Mouse (Mus musculus) forebrain, embryonic 12.5 days (tissue): ENCODE data around the gene Mafg. TPM values are rescaled to one million over a fixed set of nuclear protein-coding genes. Genes with fewer than 3 reads are reported as not detected.

Source experiments
- ATAC-seq: fragments of 200-750 bp; cut with Nextera tagmentation; 2 replicates; pipeline ENCODE4 v1.8.0; 2017; ENCODE audit warnings: moderate TSS enrichment; ENCODE audit not compliant: low FRiP score
- H3K27ac ChIP-seq: fragments of 300-500 bp; sonication (generic); 2 replicates; pipeline ENCODE4 v1.5.1; 2016; ENCODE audit warnings: mild to moderate bottlenecking
- H3K27me3 ChIP-seq: fragments of 300-500 bp; sonication (generic); 2 replicates; pipeline ENCODE4 v1.6.1; 2016; ENCODE audit warnings: mild to moderate bottlenecking
- H3K36me3 ChIP-seq: fragments of 300-500 bp; sonication (generic); replicated peaks from 2 replicates; pipeline ENCODE4 v1.6.1; 2016; ENCODE audit warnings: mild to moderate bottlenecking
- H3K4me1 ChIP-seq: fragments of 300-500 bp; sonication (generic); 2 replicates; pipeline ENCODE4 v1.6.1; 2016
- H3K4me2 ChIP-seq: fragments of 300-500 bp; sonication (generic); 2 replicates; pipeline ENCODE4 v1.6.1; 2016; ENCODE audit warnings: mild to moderate bottlenecking, moderate library complexity
- H3K4me3 ChIP-seq: fragments of 300-500 bp; sonication (generic); replicated peaks from 2 replicates; pipeline ENCODE4 v1.5.1; 2016; ENCODE audit warnings: mild to moderate bottlenecking
- H3K9ac ChIP-seq: fragments of 300-500 bp; sonication (generic); 2 replicates; pipeline ENCODE4 v1.6.1; 2016; ENCODE audit warnings: mild to moderate bottlenecking
- H3K9me3 ChIP-seq: fragments of 300-500 bp; sonication (generic); 2 replicates; pipeline ENCODE4 v1.6.1; 2016
- WGBS: fragments of 180-500 bp; shearing (Covaris S2); methylation state at CpG from one replicate; pipeline ENCODE4 v1.1.7; 2016; 5-methylcytosine and 5-hydroxymethylcytosine counted together
- polyA plus RNA-seq: library from polyadenylated mRNA; unstranded; fragments of >200 nt; fragmentation: Nextera tagmentation; extraction: Ambion mirVana; gene quantifications from 2 replicates; pipeline ENCODE4 v1.2.1, GENCODE M21; 2016

Gene Mafg
- polyA plus RNA-seq, 1 experiment from 2014 or later: 32.9 TPM

- Histone ChIP-seq H3K4me2 (no peak overlapping the region), H3K4me3 (no peak overlapping the region), H3K9me3 (0 out of 2 replicates have a peak, but pooled peaks cover 2% of the 10 kb centered on the region), H3K27ac (no peak overlapping the region), H3K27me3 (no peaks in the 10 kb centered on the region), H3K36me3 (peaks cover 72% of the 10 kb centered on the region), H3K4me1 (peaks cover 18% of the 10 kb centered on the region), H3K9ac (no peak overlapping the region)
- ATAC-seq: no peak
- WGBS: 94% methylated on average over 6 of the region's 6 CpGs
These were observed 18.2 kb downstream of the Mafg start for GRCm38 (mm10) chr11:120615167-120615566.

- no peak for ATAC-seq
- Histone ChIP-seq H3K36me3 (peaks cover 71% of the 10 kb centered on the region), H3K27me3 (peaks cover 9% of the 10 kb centered on the region), H3K4me3 (no peak overlapping the region), H3K9ac (no peak overlapping the region), H3K4me1 (peaks cover 18% of the 10 kb centered on the region), H3K9me3 (0 out of 2 replicates have a peak, but pooled peaks cover 2% of the 10 kb centered on the region), H3K4me2 (no peak overlapping the region), H3K27ac (no peak overlapping the region)
- 87% methylated on average over 8 of the region's 8 CpGs for WGBS
These were observed 19.4 kb downstream of the Mafg start for GRCm38 (mm10) chr11:120613976-120614375.

- H3K9ac ChIP-seq: no peak overlapping the region; the same call in 1 of the 2 replicates
- 0 out of 2 replicates have a peak, but pooled peaks cover 2% of the 10 kb centered on the region for H3K9me3 ChIP-seq
- no peak overlapping the region for H3K4me3 ChIP-seq
- no peak overlapping the region for H3K4me2 ChIP-seq
- 86% methylated on average over 10 of the region's 10 CpGs for WGBS
- no peak overlapping the region for H3K27ac ChIP-seq
- H3K27me3 ChIP-seq: peaks cover 13% of the 10 kb centered on the region
- peaks cover 22% of the 10 kb centered on the region for H3K4me1 ChIP-seq
- no peak for ATAC-seq
- H3K36me3 ChIP-seq: peaks cover 67% of the 10 kb centered on the region
These were observed 19.9 kb downstream of the Mafg start for GRCm38 (mm10) chr11:120613481-120613972.

GRCm38 (mm10) chr11:120612763-120613162 lies 20.6 kb downstream of the Mafg start:
- 43% methylated on average over 6 of the region's 6 CpGs for WGBS
- no peak overlapping the region for H3K4me3 ChIP-seq
- H3K36me3 ChIP-seq: peaks cover 62% of the 10 kb centered on the region
- no peak overlapping the region for H3K4me2 ChIP-seq
- H3K27me3 ChIP-seq: peaks cover 18% of the 10 kb centered on the region
- H3K9me3 ChIP-seq: no peaks in the 10 kb centered on the region
- H3K27ac ChIP-seq: no peak overlapping the region
- ATAC-seq: peak; percentile 6; the same call in 1 of the 2 replicates
- H3K9ac ChIP-seq: no peak overlapping the region
- H3K4me1 ChIP-seq: peaks cover 21% of the 10 kb centered on the region

DNA sequence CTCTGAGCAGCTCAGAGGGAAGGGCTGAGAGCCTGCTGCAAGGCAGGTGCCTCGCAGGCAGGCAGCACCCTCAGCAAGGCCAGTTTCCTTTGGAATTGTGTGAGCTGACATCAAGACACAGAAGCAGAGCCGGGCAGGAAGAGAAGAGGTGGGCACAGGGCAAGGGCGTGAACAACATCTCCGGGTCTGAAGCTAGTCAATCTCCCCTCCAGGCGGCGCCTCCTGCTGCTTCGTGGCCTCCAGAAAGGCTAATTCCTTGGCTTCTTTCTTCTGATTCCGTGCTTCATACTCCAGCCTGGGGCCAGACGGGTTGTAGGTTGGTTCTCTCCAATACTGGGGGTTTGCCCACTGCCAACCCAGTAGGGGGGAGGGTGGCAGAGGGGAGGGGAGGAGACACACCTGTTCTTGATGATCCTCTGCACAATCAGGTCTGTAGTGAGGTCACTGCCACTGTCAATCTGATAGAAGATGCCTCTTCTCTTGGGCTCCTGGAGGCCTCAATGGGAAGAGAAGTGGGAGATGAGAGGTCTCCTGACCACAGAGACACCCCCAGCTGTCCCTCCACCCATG lies 22.8 kb downstream of the Mafg start:
- Histone ChIP-seq H3K27ac (no peak overlapping the region), H3K4me1 (peaks cover 9% of the 10 kb centered on the region), H3K4me2 (no peak overlapping the region), H3K9me3 (no peaks in the 10 kb centered on the region), H3K4me3 (no peak overlapping the region), H3K9ac (no peak overlapping the region), H3K36me3 (peaks cover 75% of the 10 kb centered on the region), H3K27me3 (peaks cover 23% of the 10 kb centered on the region)
- 81% methylated on average over 9 of the region's 9 CpGs for WGBS
- ATAC-seq: no peak

GRCm38 (mm10) chr11:120609250-120609649 lies 24.1 kb downstream of the Mafg start:
- Histone ChIP-seq H3K4me1 (peaks cover 9% of the 10 kb centered on the region), H3K27me3 (peaks cover 23% of the 10 kb centered on the region), H3K4me3 (no peak overlapping the region), H3K4me2 (no peak overlapping the region), H3K9me3 (no peaks in the 10 kb centered on the region), H3K27ac (no peak overlapping the region), H3K9ac (no peak overlapping the region), H3K36me3 (peaks cover 78% of the 10 kb centered on the region)
- no peak for ATAC-seq
- WGBS: 41% methylated on average over 8 of the region's 8 CpGs

- peak; percentile 21; the same call in 1 of the 2 replicates for ATAC-seq
- Histone ChIP-seq H3K4me2 (peak within 1 kb of the TSS; percentile 42), H3K27ac (no peak within 1 kb of the TSS), H3K9me3 (no peaks in the 10 kb centered on the region), H3K4me1 (peaks cover 9% of the 10 kb centered on the region), H3K36me3 (peaks cover 78% of the 10 kb centered on the region), H3K27me3 (peaks cover 23% of the 10 kb centered on the region), H3K4me3 (peak within 1 kb of the TSS; percentile 21), H3K9ac (peak within 1 kb of the TSS; percentile 50)
- WGBS: 6% methylated on average over 45 of the region's 45 CpGs
These were observed 25.0 kb downstream of the Mafg start, which contains the start of gene Npb for GRCm38 (mm10) chr11:120608241-120609034. Gene Npb (plus strand): TSS chr11:120608477.

DNA sequence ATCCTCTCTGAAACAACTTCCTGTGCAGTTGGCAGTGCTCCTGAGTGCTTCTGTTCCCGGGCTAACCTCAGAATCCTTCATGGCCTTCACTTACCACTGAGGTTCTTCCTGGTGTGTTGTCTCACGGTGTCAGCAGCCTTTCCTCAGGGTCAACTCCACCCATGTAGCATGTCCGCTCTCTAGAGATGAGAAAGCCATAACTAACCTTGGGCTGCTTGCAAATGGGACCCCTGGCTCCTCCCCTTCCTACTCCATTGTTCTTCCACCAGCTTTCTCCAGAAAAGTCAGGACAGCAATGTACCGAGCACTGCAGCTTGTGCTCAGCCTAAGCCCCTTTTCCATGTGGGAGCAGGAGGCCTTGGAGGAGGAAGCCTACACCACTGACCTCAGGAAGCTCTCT lies 26.6 kb downstream of the Mafg start:
- Histone ChIP-seq H3K27ac (no peak overlapping the region), H3K36me3 (peaks cover 78% of the 10 kb centered on the region)
- 81% methylated on average over 4 of the region's 4 CpGs for WGBS

DNA sequence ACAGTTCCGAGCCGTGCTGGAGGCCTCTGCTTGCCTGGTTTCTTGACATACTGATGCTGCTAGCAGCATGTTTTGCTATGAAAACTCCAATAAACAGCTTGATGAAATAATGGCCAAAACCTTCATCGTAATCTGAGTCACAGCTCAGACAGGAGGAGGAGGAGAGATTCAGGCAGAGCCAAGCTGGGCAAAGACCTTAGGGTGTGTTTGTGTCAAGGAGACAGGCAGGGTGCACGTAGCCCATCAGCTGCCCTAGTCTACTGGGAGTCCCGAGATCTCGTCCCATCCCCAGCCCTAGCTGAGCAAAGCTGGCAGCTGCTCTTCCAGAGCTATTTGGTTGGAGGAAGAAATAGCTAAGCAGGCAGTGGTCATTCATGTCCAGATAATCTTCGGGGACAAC lies 27.7 kb downstream of the Mafg start:
- Histone ChIP-seq H3K4me3 (no peak overlapping the region), H3K36me3 (peaks cover 72% of the 10 kb centered on the region), H3K4me2 (no peak overlapping the region), H3K27me3 (peaks cover 23% of the 10 kb centered on the region), H3K9me3 (no peaks in the 10 kb centered on the region), H3K4me1 (peaks cover 9% of the 10 kb centered on the region), H3K27ac (no peak overlapping the region), H3K9ac (no peak overlapping the region)
- 86% methylated on average over 7 of the region's 7 CpGs for WGBS
- ATAC-seq: no peak

More for the DNA sequence above, 26.6 kb downstream of the Mafg start:
- ATAC-seq: no peak
- no peaks in the 10 kb centered on the region for H3K9me3 ChIP-seq
- no peak overlapping the region for H3K9ac ChIP-seq
- peaks cover 23% of the 10 kb centered on the region for H3K27me3 ChIP-seq
- no peak overlapping the region for H3K4me3 ChIP-seq
- peaks cover 9% of the 10 kb centered on the region for H3K4me1 ChIP-seq
- no peak overlapping the region for H3K4me2 ChIP-seq

GRCm38 (mm10) chr11:120603545-120603944 lies 29.9 kb downstream of the Mafg start:
- Histone ChIP-seq H3K4me3 (no peak overlapping the region), H3K27ac (no peak overlapping the region), H3K9ac (no peak overlapping the region), H3K9me3 (no peaks in the 10 kb centered on the region), H3K4me2 (no peak overlapping the region), H3K4me1 (peaks cover 15% of the 10 kb centered on the region), H3K27me3 (peaks cover 10% of the 10 kb centered on the region), H3K36me3 (peaks cover 67% of the 10 kb centered on the region)
- WGBS: 85% methylated on average over 2 of the region's 2 CpGs
- ATAC-seq: no peak

GRCm38 (mm10) chr11:120600716-120601115 lies 32.7 kb downstream of the Mafg start:
- 94% methylated on average over 3 of the region's 3 CpGs for WGBS
- Histone ChIP-seq H3K4me1 (peaks cover 27% of the 10 kb centered on the region), H3K36me3 (peaks cover 65% of the 10 kb centered on the region), H3K4me3 (no peak overlapping the region), H3K9me3 (no peaks in the 10 kb centered on the region), H3K27me3 (no peaks in the 10 kb centered on the region), H3K27ac (no peak overlapping the region), H3K9ac (no peak overlapping the region), H3K4me2 (no peak overlapping the region)
- no peak for ATAC-seq

DNA sequence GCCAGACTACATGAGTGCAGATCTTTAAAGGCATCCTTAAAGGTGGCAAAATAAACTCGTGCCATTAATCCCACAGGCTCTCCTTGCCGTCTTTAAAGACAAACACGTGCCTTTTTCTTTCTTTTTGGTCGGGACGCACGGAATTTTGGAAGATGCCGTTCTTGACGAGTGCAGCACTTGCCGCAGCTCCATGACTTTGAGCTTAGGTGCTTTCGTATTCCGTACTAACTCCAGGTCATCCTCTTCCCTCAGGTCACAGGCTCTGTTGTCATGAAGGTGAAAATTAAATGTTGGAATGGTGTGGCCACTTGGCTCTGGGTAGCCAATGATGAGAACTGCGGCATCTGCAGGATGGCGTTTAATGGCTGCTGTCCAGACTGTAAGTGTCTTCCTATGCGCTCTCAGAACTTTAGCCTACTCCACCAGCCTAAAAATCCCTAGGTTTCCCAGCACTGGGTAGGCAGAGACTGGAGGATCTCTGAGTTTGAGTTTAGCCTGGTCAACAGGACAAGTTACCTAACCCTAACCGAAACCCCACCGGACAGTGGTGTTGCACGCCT lies 34.3 kb downstream of the Mafg start:
- Histone ChIP-seq H3K27ac (peak overlapping the region; percentile 90), H3K27me3 (no peaks in the 10 kb centered on the region), H3K4me3 (peak overlapping the region; percentile 100), H3K4me1 (peaks cover 32% of the 10 kb centered on the region), H3K36me3 (peaks cover 63% of the 10 kb centered on the region), H3K9me3 (no peaks in the 10 kb centered on the region), H3K4me2 (peak overlapping the region; percentile 97), H3K9ac (peak overlapping the region; percentile 100)
- ATAC-seq: no peak
- 51% methylated on average over 17 of the region's 17 CpGs for WGBS
